Mouse (Mus musculus) hindbrain, embryonic 11.5 days (tissue): Measurements from ENCODE around the gene Pkd1. TPM values are rescaled to one million over a fixed set of nuclear protein-coding genes. Genes with fewer than 3 reads are reported as not detected.
A peak's percentile ranks its signal among the peaks of the same experiment; 100 is the strongest.

Experiments
- ATAC-seq: fragments of 200-750 bp; cut with Nextera tagmentation; 2 replicates; pipeline ENCODE4 v1.8.0; 2017; ENCODE audit warnings: mild to moderate bottlenecking, moderate TSS enrichment, moderate library complexity; ENCODE audit not compliant: low FRiP score
- DNase-seq: peaks from one replicate; pipeline ENCODE4 v3.0.0-alpha.2; 2015; ENCODE audit warnings: low spot score
- H3K27ac ChIP-seq: fragments of 300-500 bp; sonication (generic); 2 replicates; pipeline ENCODE4 v1.5.1; 2014; ENCODE audit warnings: mild to moderate bottlenecking, low read depth, low read length
- H3K27me3 ChIP-seq: fragments of 300-500 bp; sonication (generic); 2 replicates; pipeline ENCODE4 v1.6.1; 2014; ENCODE audit warnings: mild to moderate bottlenecking, low read length, moderate library complexity, mixed read lengths; ENCODE audit not compliant: control insufficient read depth, insufficient read depth
- H3K36me3 ChIP-seq: fragments of 300-500 bp; sonication (generic); 2 replicates; pipeline ENCODE4 v1.6.1; 2014; ENCODE audit warnings: mild to moderate bottlenecking, low read length, moderate library complexity, mixed read lengths; ENCODE audit not compliant: control insufficient read depth, insufficient read depth
- H3K4me1 ChIP-seq: fragments of 300-500 bp; sonication (generic); replicated peaks from 2 replicates; pipeline ENCODE4 v1.6.1; 2014; ENCODE audit warnings: low read length, mixed read lengths; ENCODE audit not compliant: control insufficient read depth, insufficient read depth
- H3K4me2 ChIP-seq: fragments of 300-500 bp; sonication (generic); replicated peaks from 2 replicates; pipeline ENCODE4 v1.6.1; 2014; ENCODE audit warnings: mild to moderate bottlenecking, low read depth, low read length
- H3K4me3 ChIP-seq: fragments of 300-500 bp; sonication (generic); 2 replicates; pipeline ENCODE4 v1.5.1; 2014; ENCODE audit warnings: low read depth, low read length
- H3K9ac ChIP-seq: fragments of 300-500 bp; sonication (generic); 2 replicates; pipeline ENCODE4 v1.6.1; 2014; ENCODE audit warnings: low read depth, low read length
- H3K9me3 ChIP-seq: fragments of 300-500 bp; sonication (generic); 2 replicates; pipeline ENCODE4 v1.6.1; 2016; ENCODE audit warnings: low read length; ENCODE audit not compliant: control insufficient read depth
- WGBS: fragments of 180-500 bp; shearing (Covaris S2); extraction: QIAGEN DNeasy Blood & Tissue Kit; methylation state at CpG from one replicate; pipeline ENCODE4 v1.1.7; 2014; 5-methylcytosine and 5-hydroxymethylcytosine counted together
- polyA plus RNA-seq: library from polyadenylated mRNA; unstranded; fragments of >200 nt; fragmentation: Nextera tagmentation; extraction: Ambion mirVana; gene quantifications from 2 replicates; pipeline ENCODE4 v1.2.1, GENCODE M21; 2014

The Pkd1 gene
- polyA plus RNA-seq, 1 experiment from 2014 or later, result 22.2 TPM

DNA sequence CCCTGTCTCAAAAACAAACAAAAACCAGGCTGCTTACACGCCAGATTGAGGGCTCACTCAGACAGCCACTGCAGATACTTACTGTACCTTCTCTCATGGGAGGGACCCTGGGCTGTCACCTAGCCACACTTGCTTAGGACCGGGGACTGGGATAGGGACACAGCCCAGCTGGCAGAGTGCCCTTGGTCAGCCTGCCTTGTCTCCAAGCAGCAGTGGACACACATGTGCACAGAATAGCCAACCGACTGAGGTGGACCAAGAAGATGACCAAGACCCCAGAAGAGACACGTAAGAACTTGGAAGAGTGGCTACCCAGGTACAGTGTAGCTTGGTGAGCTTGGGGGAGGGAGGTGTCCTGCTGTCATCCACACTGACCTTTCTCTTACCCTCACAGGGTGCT lies 88.6 kb downstream of the Pkd1 start:
- no peaks in the 10 kb centered on the region for H3K36me3 ChIP-seq
- no peak overlapping the region for H3K4me2 ChIP-seq
- ATAC-seq (no peak), DNase-seq (no peak)
- no peak overlapping the region for H3K27ac ChIP-seq
- no peaks in the 10 kb centered on the region for H3K27me3 ChIP-seq
- WGBS, result 88% methylated on average over 4 of the region's 4 CpGs
- H3K4me3 ChIP-seq, result no peak overlapping the region
- no peaks in the 10 kb centered on the region for H3K4me1 ChIP-seq
- no peaks in the 10 kb centered on the region for H3K9me3 ChIP-seq
- H3K9ac ChIP-seq, result no peak overlapping the region

DNA sequence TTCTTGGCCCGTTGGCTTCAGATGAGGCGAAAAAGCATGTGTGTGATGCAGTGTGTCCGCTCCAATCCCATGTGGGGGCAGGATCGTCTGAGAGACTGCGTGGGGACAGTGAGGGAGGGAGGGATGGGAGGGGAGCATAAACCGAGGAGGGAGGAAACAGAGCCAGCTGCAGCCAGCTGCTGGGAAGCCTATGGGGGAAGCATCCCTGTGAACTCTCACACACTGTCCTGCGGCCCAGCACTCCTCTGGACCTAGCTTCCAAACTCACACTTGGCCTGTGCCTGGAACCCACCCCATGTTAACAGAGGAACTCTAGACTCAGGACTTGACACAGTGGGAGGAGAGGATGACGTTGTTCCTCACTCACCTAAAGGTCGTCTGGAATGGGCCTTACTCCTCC lies 89.2 kb downstream of the Pkd1 start:
- Histone ChIP-seq H3K9me3 (no peaks in the 10 kb centered on the region), H3K9ac (no peak overlapping the region), H3K4me2 (no peak overlapping the region), H3K4me3 (no peak overlapping the region), H3K27me3 (no peaks in the 10 kb centered on the region), H3K27ac (peak overlapping the region; percentile 8; the same call in 1 of the 2 replicates), H3K36me3 (no peaks in the 10 kb centered on the region), H3K4me1 (no peaks in the 10 kb centered on the region)
- WGBS, result 73% methylated on average over 9 of the region's 9 CpGs
- DNase-seq, result no peak
- ATAC-seq, result no peak

DNA sequence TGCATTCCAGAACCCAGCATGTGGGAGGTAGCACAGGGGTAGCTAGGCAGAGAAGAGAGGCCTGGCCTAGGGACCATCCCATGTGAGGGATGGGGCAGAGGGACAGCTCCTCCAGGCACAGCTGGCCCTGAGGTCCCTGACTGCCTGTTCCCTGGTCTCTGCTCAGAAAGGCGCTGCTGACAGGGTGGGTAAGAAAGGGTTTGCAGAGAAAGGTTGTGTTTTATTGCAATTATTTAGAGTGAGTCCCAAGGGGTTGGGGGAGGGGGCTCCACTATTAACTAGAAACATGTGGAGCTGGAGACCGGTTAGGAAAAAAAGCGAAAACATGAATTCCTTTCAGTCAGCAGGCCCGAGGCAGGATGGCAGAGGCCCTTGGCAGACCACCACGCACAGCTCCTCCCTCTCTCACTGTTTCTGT lies 89.9 kb downstream of the Pkd1 start:
- Histone ChIP-seq H3K36me3 (no peaks in the 10 kb centered on the region), H3K27me3 (no peaks in the 10 kb centered on the region), H3K4me2 (no peak overlapping the region), H3K9ac (no peak overlapping the region), H3K4me3 (no peak overlapping the region), H3K9me3 (no peaks in the 10 kb centered on the region), H3K27ac (0 out of 2 replicates have a peak overlapping the region, but pooled peaks have one; percentile 42), H3K4me1 (no peaks in the 10 kb centered on the region)
- ATAC-seq, result no peak
- 67% methylated on average over 5 of the region's 5 CpGs for WGBS
- DNase-seq, result peak; percentile 45

DNA sequence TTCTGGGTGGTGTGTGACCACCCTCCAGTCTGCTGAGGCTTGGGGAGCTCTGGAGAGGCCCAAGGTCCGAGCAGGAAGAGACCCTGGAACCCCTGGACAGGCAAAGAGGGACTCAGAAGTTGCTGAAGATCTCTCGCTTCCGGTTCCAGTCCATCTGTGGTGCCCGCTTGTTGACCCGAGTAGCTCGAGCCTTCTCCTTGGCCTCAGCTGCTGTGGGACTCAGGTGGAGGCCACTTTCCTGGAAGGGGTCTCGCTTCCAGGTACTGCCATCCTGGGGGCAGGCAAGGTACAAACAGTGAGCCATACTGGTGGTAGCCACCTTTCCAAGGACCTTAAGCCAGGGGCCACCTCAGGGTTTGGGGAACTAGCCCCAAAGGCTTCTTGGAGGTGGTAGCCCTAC lies 90.5 kb downstream of the Pkd1 start:
- Histone ChIP-seq H3K27me3 (no peaks in the 10 kb centered on the region), H3K4me1 (no peaks in the 10 kb centered on the region), H3K36me3 (no peaks in the 10 kb centered on the region), H3K27ac (0 out of 2 replicates have a peak overlapping the region, but pooled peaks have one; percentile 42), H3K9ac (no peak overlapping the region), H3K9me3 (no peaks in the 10 kb centered on the region), H3K4me3 (no peak overlapping the region), H3K4me2 (no peak overlapping the region)
- ATAC-seq (no peak), DNase-seq (no peak)
- 91% methylated on average over 7 of the region's 7 CpGs for whole genome bisulfite sequencing

DNA sequence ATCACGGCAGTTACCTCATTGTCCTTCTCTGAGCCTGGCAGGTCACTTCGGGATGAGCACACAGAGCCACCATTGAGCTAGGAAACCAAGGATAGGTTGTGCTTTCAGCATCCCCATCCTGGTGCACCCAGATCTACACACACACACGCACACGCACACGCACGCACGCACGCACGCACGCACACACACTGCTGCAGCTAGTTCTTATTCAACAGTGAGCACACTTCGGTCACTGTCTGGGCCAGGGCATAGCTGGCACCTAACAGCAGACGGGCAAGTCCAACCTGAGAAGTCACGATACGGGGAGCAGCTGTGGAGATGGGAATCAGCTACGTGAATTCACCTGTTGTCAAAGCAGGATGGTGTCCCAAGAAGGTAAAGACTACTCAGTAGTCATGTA lies 90.9 kb downstream of the Pkd1 start:
- no peak for DNase-seq
- ATAC-seq, result no peak
- no peaks in the 10 kb centered on the region for H3K9me3 ChIP-seq
- no peak overlapping the region for H3K9ac ChIP-seq
- no peaks in the 10 kb centered on the region for H3K27me3 ChIP-seq
- WGBS, result 96% methylated on average over 15 of the region's 15 CpGs
- H3K4me1 ChIP-seq, result no peaks in the 10 kb centered on the region
- no peak overlapping the region for H3K27ac ChIP-seq
- no peak overlapping the region for H3K4me2 ChIP-seq
- no peak overlapping the region for H3K4me3 ChIP-seq
- H3K36me3 ChIP-seq, result no peaks in the 10 kb centered on the region

DNA sequence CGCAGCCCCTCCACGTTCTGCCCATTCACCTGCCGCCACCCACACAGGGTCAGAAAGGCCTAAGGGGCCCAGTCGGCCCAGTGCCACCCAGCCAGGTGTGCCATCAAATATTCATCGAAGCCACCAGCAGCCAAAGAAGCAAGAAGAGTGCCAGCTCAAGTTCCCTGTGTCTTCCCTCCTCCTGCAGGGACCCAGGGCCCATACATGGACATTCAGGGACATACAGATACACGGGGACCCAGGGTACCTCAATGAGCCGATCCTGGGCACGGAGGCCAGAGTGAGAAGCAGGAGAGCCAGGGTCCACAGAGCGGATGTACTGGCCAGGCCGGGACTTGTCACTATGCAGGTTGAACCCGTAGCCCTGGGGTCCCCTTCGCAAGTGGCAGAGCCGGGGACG lies 92.3 kb downstream of the Pkd1 start:
- Histone ChIP-seq H3K4me1 (no peaks in the 10 kb centered on the region), H3K4me3 (no peak overlapping the region), H3K4me2 (no peak overlapping the region), H3K9ac (no peak overlapping the region), H3K9me3 (no peaks in the 10 kb centered on the region), H3K27me3 (no peaks in the 10 kb centered on the region), H3K27ac (no peak overlapping the region), H3K36me3 (no peaks in the 10 kb centered on the region)
- WGBS, result 93% methylated on average over 14 of the region's 14 CpGs
- no peak for ATAC-seq
- DNase-seq, result no peak

DNA sequence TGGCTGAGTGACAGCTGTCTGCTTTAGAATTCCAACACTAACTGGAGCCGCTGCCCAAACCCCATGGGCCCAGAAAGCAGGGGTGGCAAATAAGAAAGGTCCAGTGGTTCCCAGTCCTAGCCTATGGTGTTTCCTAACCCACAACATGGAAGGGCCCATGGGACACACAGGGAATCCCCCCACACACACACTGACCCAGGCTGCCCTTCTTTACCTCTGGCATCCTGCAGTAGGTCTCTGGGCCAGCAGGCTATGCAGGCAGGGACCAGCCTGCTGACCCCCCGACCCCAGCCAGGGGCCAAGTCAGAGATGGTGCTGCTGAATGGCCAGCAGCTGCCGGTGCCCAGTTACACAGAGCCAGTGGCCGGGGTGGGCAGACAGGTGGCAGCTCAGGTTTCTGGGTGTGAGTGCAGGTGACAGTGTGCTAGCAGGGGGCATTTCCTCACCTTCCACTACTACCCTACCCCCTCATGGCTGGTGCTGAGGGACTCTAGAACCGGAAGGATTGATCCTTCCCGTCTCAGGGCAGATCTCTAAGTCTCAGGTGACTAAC lies 93.2 kb downstream of the Pkd1 start:
- Histone ChIP-seq H3K9me3 (no peaks in the 10 kb centered on the region), H3K27me3 (no peaks in the 10 kb centered on the region), H3K27ac (no peak overlapping the region), H3K9ac (no peak overlapping the region), H3K4me2 (no peak overlapping the region), H3K4me3 (no peak overlapping the region), H3K4me1 (no peaks in the 10 kb centered on the region), H3K36me3 (no peaks in the 10 kb centered on the region)
- DNase-seq, result no peak
- no peak for ATAC-seq
- WGBS, result 65% methylated on average over 6 of the region's 6 CpGs

DNA sequence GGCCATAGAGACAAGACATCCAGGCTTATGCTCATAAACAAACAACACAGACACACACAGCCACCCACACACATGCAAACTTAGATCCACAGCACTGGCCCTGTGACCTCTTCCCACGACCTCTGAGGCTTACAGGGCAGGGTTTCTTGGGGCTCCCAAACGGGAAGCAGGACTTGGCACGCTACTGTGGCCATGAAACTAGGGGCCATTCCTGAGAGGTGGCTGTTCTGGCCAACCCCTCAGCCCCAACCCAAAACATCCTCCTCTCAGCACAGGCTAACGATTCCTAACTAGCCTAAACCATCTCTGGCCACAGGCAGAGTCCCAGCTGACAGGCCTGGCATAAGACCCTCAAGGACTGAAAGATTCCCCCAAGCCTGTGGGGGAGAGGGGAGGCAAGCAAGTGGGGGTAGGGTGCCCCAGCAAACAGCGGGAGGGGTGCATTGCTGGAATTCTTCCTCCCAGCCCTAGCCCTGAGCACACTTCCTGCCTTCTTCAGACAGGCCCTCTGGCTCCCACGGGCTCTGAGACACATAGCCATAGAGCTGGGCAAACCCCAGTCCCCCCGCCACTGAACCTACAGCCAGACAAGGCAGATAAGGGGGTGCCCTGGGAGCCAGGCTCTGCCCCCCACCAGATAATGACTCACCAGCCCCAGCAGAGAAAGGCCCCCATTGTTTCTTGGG lies 94.5 kb downstream of the Pkd1 start:
- DNase-seq, result no peak
- Histone ChIP-seq H3K36me3 (no peaks in the 10 kb centered on the region), H3K9ac (no peak overlapping the region), H3K4me2 (no peak overlapping the region), H3K9me3 (no peaks in the 10 kb centered on the region), H3K4me3 (no peak overlapping the region), H3K4me1 (no peaks in the 10 kb centered on the region), H3K27ac (no peak overlapping the region), H3K27me3 (0 out of 2 replicates have a peak, but pooled peaks cover 3% of the 10 kb centered on the region)
- no peak for ATAC-seq
- 49% methylated on average over 7 of the region's 7 CpGs for WGBS
